Mouse (Mus musculus) G1E (cell line): Measurements from ENCODE around the gene Mydgf. TPM values are rescaled to one million over a fixed set of nuclear protein-coding genes. Genes with fewer than 3 reads are reported as not detected.

ENCODE experiments used
- ATAC-seq: 2 replicates; pipeline ENCODE4 v1.8.0; 2016; ENCODE audit warnings: mild to moderate bottlenecking; ENCODE audit not compliant: insufficient number of reproducible peaks, poor library complexity, low FRiP score, severe bottlenecking; ENCODE audit errors: extremely low read depth
- DNase-seq: peaks from one replicate; pipeline ENCODE4 v3.0.0; 2012; ENCODE audit warnings: low spot score
- H3K27me3 ChIP-seq: 2 replicates; pipeline ENCODE4 v1.6.1; 2012; ENCODE audit warnings: mild to moderate bottlenecking, low read length, inconsistent platforms; ENCODE audit not compliant: insufficient read depth
- H3K36me3 ChIP-seq: replicated peaks from 2 replicates; pipeline ENCODE3; 2012; ENCODE audit warnings: mild to moderate bottlenecking, inconsistent platforms
- H3K4me1 ChIP-seq: 2 replicates; pipeline ENCODE4 v1.6.1; 2012; ENCODE audit warnings: low read depth, low read length, inconsistent platforms, mixed read lengths; ENCODE audit not compliant: insufficient read depth
- H3K4me3 ChIP-seq: 2 replicates; pipeline ENCODE4 v1.5.1; 2012; ENCODE audit warnings: low read depth, mild to moderate bottlenecking, inconsistent platforms, low read length, moderate library complexity, mixed read lengths
- H3K9me3 ChIP-seq: replicated peaks from 2 replicates; pipeline ENCODE4 v1.6.1; 2012; ENCODE audit warnings: inconsistent platforms
- CTCF ChIP-seq: IDR thresholded peaks from 2 replicates; pipeline ENCODE4 v1.5.1; 2012; ENCODE audit warnings: low read depth, low read length, inconsistent platforms, mixed read lengths
- GATA1 ChIP-seq: IDR thresholded peaks from 2 replicates; pipeline ENCODE4 v1.6.1; 2012; ENCODE audit warnings: borderline replicate concordance, low read length, inconsistent platforms, mixed read lengths
- GATA2 ChIP-seq: IDR thresholded peaks from 2 replicates; pipeline ENCODE4 v1.6.1; 2012; ENCODE audit warnings: low read depth, low read length, inconsistent platforms, borderline replicate concordance
- POLR2AphosphoS5 ChIP-seq: IDR thresholded peaks from 2 replicates; pipeline ENCODE4 v1.6.1; 2012; ENCODE audit warnings: low read depth, low read length, inconsistent platforms; ENCODE audit not compliant: insufficient replicate concordance
- TAL1 ChIP-seq: conservative IDR thresholded peaks from 2 replicates; pipeline ENCODE4 v1.6.1; 2012; ENCODE audit warnings: low read depth, low read length, inconsistent platforms, mixed read lengths
- polyA plus RNA-seq: library from polyadenylated mRNA; stranded (reverse); fragments of >175 nt; gene quantifications from 2 replicates; pipeline ENCODE4 v1.2.3, GENCODE M21; 2012
- total RNA-seq, 2 experiments: library from RNA; stranded (forward) in 1 of 2; stranded (reverse) in 1 of 2; fragments of 200-1000 nt in 1 of 2; fragments of >200 nt in 1 of 2; fragmentation: Nextera tagmentation in 1 of 2; gene quantifications; 2 replicates each; pipeline ENCODE4 v1.2.3; 2014 to 2017

Gene Mydgf
- total and polyA plus RNA-seq, 3 experiments = 19.9 to 36.6 (median 32.3) TPM

GRCm38 (mm10) chr17:56208821-56209220 is 25.1 kb upstream of the Mydgf start:
- TF ChIP-seq GATA1 = no peak
- TF ChIP-seq TAL1 = no peak
- no peak for TF ChIP-seq POLR2AphosphoS5
- ATAC-seq = no peak
- no peak for DNase-seq
- peaks cover 97% of the 10 kb centered on the region for H3K36me3 ChIP-seq
- H3K9me3 ChIP-seq = no peaks in the 10 kb centered on the region
- no peak overlapping the region for H3K4me3 ChIP-seq
- H3K4me1 ChIP-seq = peaks cover 2% of the 10 kb centered on the region; the same call in 1 of the 2 replicates
- no peaks in the 10 kb centered on the region for H3K27me3 ChIP-seq

- Histone ChIP-seq H3K36me3 (peaks cover 100% of the 10 kb centered on the region), H3K4me1 (peaks cover 1% of the 10 kb centered on the region; the same call in 1 of the 2 replicates), H3K4me3 (no peak overlapping the region), H3K9me3 (no peaks in the 10 kb centered on the region), H3K27me3 (no peaks in the 10 kb centered on the region)
- no peak for TF ChIP-seq GATA1
- TF ChIP-seq CTCF = no peak
- TF ChIP-seq POLR2AphosphoS5 = no peak
- no peak for TF ChIP-seq GATA2
- TF ChIP-seq TAL1 = no peak
- DNase-seq (no peak), ATAC-seq (no peak)
Measured at GRCm38 (mm10) chr17:56207963-56208530, 24.3 kb upstream of the Mydgf start.

GRCm38 (mm10) chr17:56206986-56207674 is 23.4 kb upstream of the Mydgf start:
- ATAC-seq (no peak), DNase-seq (no peak)
- TF ChIP-seq GATA2 = no peak
- Histone ChIP-seq H3K4me3 (no peak overlapping the region), H3K27me3 (no peaks in the 10 kb centered on the region), H3K36me3 (peaks cover 100% of the 10 kb centered on the region), H3K4me1 (no peaks in the 10 kb centered on the region), H3K9me3 (no peaks in the 10 kb centered on the region)

- no peak for TF ChIP-seq CTCF
- TF ChIP-seq GATA1 = no peak
- TF ChIP-seq POLR2AphosphoS5 = no peak
- no peak for TF ChIP-seq GATA2
- TF ChIP-seq TAL1 = no peak
- H3K27me3 ChIP-seq = no peaks in the 10 kb centered on the region
- ATAC-seq (no peak), DNase-seq (no peak)
- H3K4me3 ChIP-seq = no peak overlapping the region
- no peaks in the 10 kb centered on the region for H3K9me3 ChIP-seq
- H3K36me3 ChIP-seq = peaks cover 99% of the 10 kb centered on the region
- no peaks in the 10 kb centered on the region; the same call in 1 of the 2 replicates for H3K4me1 ChIP-seq
Measured at GRCm38 (mm10) chr17:56206276-56206884, 22.7 kb upstream of the Mydgf start.

- no peaks in the 10 kb centered on the region for H3K9me3 ChIP-seq
- ATAC-seq = no peak
- no peaks in the 10 kb centered on the region; the same call in 1 of the 2 replicates for H3K4me1 ChIP-seq
- peaks cover 91% of the 10 kb centered on the region for H3K36me3 ChIP-seq
- H3K4me3 ChIP-seq = no peak overlapping the region
- no peak for DNase-seq
- no peaks in the 10 kb centered on the region for H3K27me3 ChIP-seq
- no peak for TF ChIP-seq POLR2AphosphoS5
- no peak for TF ChIP-seq GATA2
- TF ChIP-seq TAL1 = no peak
- no peak for TF ChIP-seq CTCF
- TF ChIP-seq GATA1 = no peak
Measured at GRCm38 (mm10) chr17:56203729-56204128, 20.0 kb upstream of the Mydgf start.

- no peak for DNase-seq
- no peak for TF ChIP-seq POLR2AphosphoS5
- TF ChIP-seq GATA2 = no peak
- no peak for TF ChIP-seq TAL1
- no peak for TF ChIP-seq GATA1
- no peak for TF ChIP-seq CTCF
- no peaks in the 10 kb centered on the region for H3K9me3 ChIP-seq
- no peak for ATAC-seq
- H3K27me3 ChIP-seq = no peaks in the 10 kb centered on the region
- no peak overlapping the region for H3K4me3 ChIP-seq
- no peaks in the 10 kb centered on the region; the same call in 1 of the 2 replicates for H3K4me1 ChIP-seq
- peaks cover 91% of the 10 kb centered on the region for H3K36me3 ChIP-seq
Measured at GRCm38 (mm10) chr17:56202476-56202875, 18.8 kb upstream of the Mydgf start.
